Mouse (Mus musculus): ENCODE data around the gene Gm17387.

GRCm38 (mm10) chr7:141006914-141007313 lies 22.0 kb upstream of the Gm17387 start:
- TF ChIP-seq CTCF (IDR thresholded peaks at IDR 0.05; ENCODE audit: control insufficient read depth, insufficient read depth, insufficient replicate concordance, low read depth, low read length), result no peak
- no peak for TF ChIP-seq POLR2A (IDR thresholded peaks at IDR 0.05; ENCODE audit: control insufficient read depth, low read depth, low read length)
